14 mouse cellular contexts compared by ENCODE assay signal in genomic region chr12:85988121-85988520, GRCm38 (mm10).
"Had no signal": no experiment of that assay in that cellular context is flagged by ENCODE, and none has a peak within 500 bp of the region (broad histone marks: within the 10 kb centered on the region; RNA-seq: fewer than 3 reads in every experiment).

No protein-coding gene starts in this region.

- H3K4me1 ChIP-seq: liver, embryonic 12.5 days; stomach, embryonic 15.5 days had no signal

- H3K4me3 ChIP-seq: limb, embryonic 15.5 days; liver, embryonic 12.5 days; lung, embryonic 15.5 days; midbrain, embryonic 10.5 days; myocyte; neural tube, embryonic 12.5 days; stomach, embryonic 15.5 days had no signal

- H3K9ac ChIP-seq: limb, embryonic 15.5 days; liver, embryonic 12.5 days; lung, embryonic 15.5 days; neural tube, embryonic 12.5 days; stomach, embryonic 15.5 days had no signal

- DNase-seq: kidney, adult 9 months; layer of hippocampus, adult 9-11 months; layer of hippocampus, postnatal 36 days; right cerebral cortex, postnatal 14 days; thymus, adult 2 months; thymus, postnatal 25 days had no signal

- H3K27ac ChIP-seq: kidney, postnatal 0 days; limb, embryonic 15.5 days; liver, embryonic 12.5 days; midbrain, embryonic 10.5 days; neural tube, embryonic 12.5 days; stomach, embryonic 15.5 days had no signal

- H3K4me2 ChIP-seq: limb, embryonic 15.5 days; liver, embryonic 12.5 days; lung, embryonic 15.5 days; neural tube, embryonic 12.5 days; stomach, embryonic 15.5 days had no signal

- ATAC-seq: liver, embryonic 12.5 days had no signal

- H3K36me3 ChIP-seq: limb, embryonic 15.5 days; liver, embryonic 12.5 days; lung, embryonic 15.5 days; midbrain, embryonic 10.5 days; neural tube, embryonic 12.5 days; stomach, embryonic 15.5 days had no signal

- H3K27me3 ChIP-seq: limb, embryonic 15.5 days; liver, embryonic 12.5 days; lung, embryonic 15.5 days; neural tube, embryonic 12.5 days; stomach, embryonic 15.5 days had no signal

- H3K9me3 ChIP-seq: limb, embryonic 15.5 days; liver, embryonic 12.5 days; lung, embryonic 15.5 days; midbrain, embryonic 10.5 days; neural tube, embryonic 12.5 days; stomach, embryonic 15.5 days had no signal
